Mouse (Mus musculus) heart, postnatal 0 days (tissue): ENCODE data around the gene Kat6b. TPM values are rescaled to one million over a fixed set of nuclear protein-coding genes. Genes with fewer than 3 reads are reported as not detected.
"Not testable (repeated sequence)": the region's sequence is repeated elsewhere in the genome, so short reads cannot be mapped to it uniquely, and the experiment has no call there.

Experiments
- ATAC-seq: fragments of 200-750 bp; cut with Nextera tagmentation; 2 replicates; pipeline ENCODE4 v1.8.0; 2017; ENCODE audit warnings: low read depth, moderate number of reproducible peaks, moderate library complexity; ENCODE audit not compliant: insufficient read depth
- DNase-seq: peaks from one replicate; pipeline ENCODE4 v3.0.0-alpha.2; 2016; ENCODE audit warnings: low spot score
- H3K27ac ChIP-seq: fragments of 300-500 bp; sonication (generic); 2 replicates; pipeline ENCODE4 v1.5.1; 2014; ENCODE audit warnings: low read depth, mild to moderate bottlenecking
- H3K27me3 ChIP-seq: fragments of 300-500 bp; sonication (generic); 2 replicates; pipeline ENCODE4 v1.6.1; 2014; ENCODE audit warnings: low read length, mixed read lengths; ENCODE audit not compliant: control insufficient read depth, insufficient read depth
- H3K36me3 ChIP-seq: fragments of 300-500 bp; sonication (generic); replicated peaks from 2 replicates; pipeline ENCODE4 v1.6.1; 2014; ENCODE audit warnings: low read length, mixed read lengths; ENCODE audit not compliant: control insufficient read depth, insufficient read depth
- H3K4me1 ChIP-seq: fragments of 300-500 bp; sonication (generic); 2 replicates; pipeline ENCODE4 v1.6.1; 2014; ENCODE audit warnings: antibody characterized with exemption; ENCODE audit not compliant: control insufficient read depth, insufficient read depth
- H3K4me2 ChIP-seq: fragments of 300-500 bp; sonication (generic); 2 replicates; pipeline ENCODE4 v1.6.1; 2014; ENCODE audit warnings: low read depth, mild to moderate bottlenecking, low read length, moderate library complexity
- H3K4me3 ChIP-seq: fragments of 300-500 bp; sonication (generic); 2 replicates; pipeline ENCODE4 v1.5.1; 2014; ENCODE audit warnings: low read depth, low read length
- H3K9ac ChIP-seq: fragments of 300-500 bp; sonication (generic); replicated peaks from 2 replicates; pipeline ENCODE4 v1.6.1; 2014; ENCODE audit warnings: low read depth, low read length, mixed read lengths
- H3K9me3 ChIP-seq: fragments of 300-500 bp; sonication (generic); replicated peaks from 2 replicates; pipeline ENCODE4 v1.6.1; 2016; ENCODE audit warnings: low read length; ENCODE audit not compliant: control insufficient read depth
- CTCF ChIP-seq: IDR thresholded peaks from 2 replicates; pipeline ENCODE4 v1.5.1; 2016; ENCODE audit warnings: antibody characterized with exemption, control low read depth, low read depth
- EP300 ChIP-seq: IDR thresholded peaks from 2 replicates; pipeline ENCODE4 v1.6.1; 2016; ENCODE audit warnings: antibody characterized with exemption, low read depth
- WGBS: fragments of 180-500 bp; shearing (Covaris S2); extraction: QIAGEN DNeasy Blood & Tissue Kit; methylation state at CpG from one replicate; pipeline ENCODE4 v1.1.7; 2014; 5-methylcytosine and 5-hydroxymethylcytosine counted together
- polyA plus RNA-seq: library from polyadenylated mRNA; unstranded; fragments of >200 nt; fragmentation: Nextera tagmentation; extraction: Ambion mirVana; gene quantifications from 2 replicates; pipeline ENCODE4 v1.2.1, GENCODE M21; 2015
- total RNA-seq: library from RNA; depleted of rRNA; stranded (reverse); fragments of >200 nt; gene quantifications from 2 replicates; pipeline ENCODE4 v1.2.3, GENCODE M21; 2014; ENCODE audit warnings: low replicate concordance

Gene Kat6b
- total and polyA plus RNA-seq, 2 experiments from 2014 or later: 5.4 to 52.9 TPM

DNA sequence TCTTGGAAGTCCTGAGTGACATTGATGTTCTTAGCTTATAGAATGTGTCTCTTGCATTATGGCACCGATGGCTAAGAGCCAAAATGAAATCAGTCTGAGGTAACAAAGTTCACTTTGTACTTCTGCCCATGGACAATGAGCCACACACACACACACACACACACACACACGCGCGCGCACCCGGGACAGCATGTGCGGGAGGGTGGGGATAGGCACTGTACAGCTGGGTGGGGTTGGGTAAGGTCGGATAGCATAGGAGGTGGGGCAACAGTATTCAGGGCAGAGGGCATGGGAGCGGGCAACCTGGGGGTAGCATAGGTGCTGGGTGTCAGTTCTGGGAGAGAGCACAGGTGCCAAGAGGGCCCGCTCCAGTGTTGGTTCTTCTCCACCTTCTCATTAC lies 3.5 kb downstream of the Kat6b start:
- DNase-seq (no peak), ATAC-seq (no peak)
- no peaks in the 10 kb centered on the region for H3K4me1 ChIP-seq
- H3K4me3 ChIP-seq: no peak overlapping the region
- 0 out of 2 replicates have a peak, but pooled peaks cover under 1% of the 10 kb centered on the region for H3K9me3 ChIP-seq
- no peak overlapping the region for H3K9ac ChIP-seq
- H3K27ac ChIP-seq: no peak overlapping the region
- TF ChIP-seq EP300 (no peak), CTCF (no peak)
- H3K27me3 ChIP-seq: no peaks in the 10 kb centered on the region
- WGBS: 92% methylated on average over 10 of the region's 10 CpGs
- H3K36me3 ChIP-seq: no peaks in the 10 kb centered on the region
- no peak overlapping the region for H3K4me2 ChIP-seq

GRCm38 (mm10) chr14:21485961-21486520 lies 4.8 kb downstream of the Kat6b start:
- Histone ChIP-seq H3K4me2 (no peak overlapping the region), H3K36me3 (no peaks in the 10 kb centered on the region), H3K27ac (no peak overlapping the region), H3K4me1 (no peaks in the 10 kb centered on the region), H3K9ac (no peak overlapping the region), H3K9me3 (no peaks in the 10 kb centered on the region), H3K27me3 (no peaks in the 10 kb centered on the region), H3K4me3 (no peak overlapping the region)
- TF ChIP-seq CTCF (no peak), EP300 (no peak)
- no peak for DNase-seq
- WGBS: 90% methylated on average over 3 of the region's 3 CpGs
- no peak for ATAC-seq

- 89% methylated on average over 2 of the region's 2 CpGs for WGBS
- not testable (repeated sequence) for H3K36me3 ChIP-seq, H3K9ac ChIP-seq, H3K9me3 ChIP-seq, DNase-seq, H3K4me2 ChIP-seq, H3K4me1 ChIP-seq, H3K27me3 ChIP-seq, ATAC-seq, H3K4me3 ChIP-seq, H3K27ac ChIP-seq
These were observed 5.9 kb downstream of the Kat6b start for GRCm38 (mm10) chr14:21487135-21487534.

GRCm38 (mm10) chr14:21488426-21489115 lies 7.3 kb downstream of the Kat6b start:
- not testable (repeated sequence) for H3K9ac ChIP-seq, H3K27me3 ChIP-seq, H3K4me2 ChIP-seq, H3K4me3 ChIP-seq, H3K27ac ChIP-seq, H3K9me3 ChIP-seq, H3K4me1 ChIP-seq, ATAC-seq, H3K36me3 ChIP-seq, DNase-seq
- WGBS: 77% methylated on average over 7 of the region's 9 CpGs

DNA sequence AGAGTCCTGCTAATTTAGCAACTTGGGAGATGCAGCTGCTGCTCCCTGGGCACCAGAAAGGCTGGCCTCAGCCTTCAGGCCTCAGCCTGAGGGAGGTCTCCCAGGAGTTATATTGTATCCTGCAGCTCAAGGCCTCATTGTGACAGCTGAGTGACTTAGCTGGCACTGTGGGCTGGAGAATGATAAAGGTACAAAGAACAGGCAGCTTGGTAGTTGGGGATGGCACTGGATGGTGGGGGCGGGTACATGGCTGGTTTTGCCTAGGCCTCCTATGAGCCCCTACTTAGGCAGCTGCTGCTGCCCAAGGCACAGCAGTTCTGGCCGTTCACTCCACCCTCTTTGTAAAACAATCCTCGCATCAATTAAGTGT lies 7.9 kb downstream of the Kat6b start:
- Histone ChIP-seq H3K27me3 (no peaks in the 10 kb centered on the region), H3K36me3 (no peaks in the 10 kb centered on the region)

DNA sequence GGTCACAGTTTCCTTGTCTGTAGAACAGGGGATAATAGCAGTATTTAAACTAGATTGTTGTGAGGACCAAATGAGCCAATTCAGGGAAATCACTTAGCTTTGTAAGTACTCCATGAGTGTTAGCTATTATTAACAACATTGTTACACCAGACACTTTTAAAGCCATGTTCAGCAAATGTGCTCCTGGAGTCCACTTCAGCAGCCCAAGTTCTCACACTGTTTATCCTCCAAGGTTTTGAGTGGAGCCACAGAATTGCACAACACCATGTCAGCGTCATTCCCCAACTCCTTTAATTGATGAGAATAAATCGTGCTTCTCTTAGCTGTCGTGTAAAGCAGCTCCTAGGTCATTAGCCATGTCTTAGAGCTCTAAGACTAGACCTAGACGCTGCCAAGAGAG lies 8.9 kb downstream of the Kat6b start:
- DNase-seq: no peak
- no peaks in the 10 kb centered on the region for H3K36me3 ChIP-seq
- H3K9me3 ChIP-seq: no peaks in the 10 kb centered on the region
- H3K27me3 ChIP-seq: no peaks in the 10 kb centered on the region
- no peak overlapping the region for H3K4me2 ChIP-seq
- TF ChIP-seq CTCF (no peak), EP300 (no peak)
- no peaks in the 10 kb centered on the region for H3K4me1 ChIP-seq
- H3K4me3 ChIP-seq: no peak overlapping the region
- no peak overlapping the region for H3K9ac ChIP-seq
- 78% methylated on average over 4 of the region's 4 CpGs for WGBS
- ATAC-seq: no peak
- H3K27ac ChIP-seq: no peak overlapping the region

More for the DNA sequence above, 7.9 kb downstream of the Kat6b start:
- Histone ChIP-seq H3K4me3 (no peak overlapping the region), H3K27ac (no peak overlapping the region), H3K9ac (no peak overlapping the region), H3K9me3 (no peaks in the 10 kb centered on the region), H3K4me1 (no peaks in the 10 kb centered on the region), H3K4me2 (no peak overlapping the region)
- no peak for ATAC-seq
- TF ChIP-seq EP300 (no peak), CTCF (no peak)
- no peak for DNase-seq
- WGBS: 91% methylated on average over 3 of the region's 3 CpGs
